Mouse (Mus musculus) lung, postnatal 0 days (tissue): Measurements from ENCODE around the gene Inafm2. TPM values are rescaled to one million over a fixed set of nuclear protein-coding genes. Genes with fewer than 3 reads are reported as not detected.

Source experiments
- ATAC-seq: fragments of 200-750 bp; cut with Nextera tagmentation; 2 replicates; pipeline ENCODE4 v1.8.0; 2017; ENCODE audit warnings: moderate library complexity
- DNase-seq: peaks from one replicate; pipeline ENCODE4 v3.0.0-alpha.2; 2016; ENCODE audit warnings: low spot score
- H3K27ac ChIP-seq: fragments of 300-500 bp; sonication (generic); 2 replicates; pipeline ENCODE4 v1.5.1; 2014; ENCODE audit warnings: antibody characterized with exemption, mild to moderate bottlenecking, low read length, mixed read lengths
- H3K27me3 ChIP-seq: fragments of 300-500 bp; sonication (generic); replicated peaks from 2 replicates; pipeline ENCODE4 v1.6.1; 2014; ENCODE audit warnings: low read length, mixed read lengths; ENCODE audit not compliant: insufficient read depth
- H3K36me3 ChIP-seq: fragments of 300-500 bp; sonication (generic); 2 replicates; pipeline ENCODE4 v1.6.1; 2014; ENCODE audit warnings: low read length, mixed read lengths; ENCODE audit not compliant: insufficient read depth
- H3K4me1 ChIP-seq: fragments of 300-500 bp; sonication (generic); 2 replicates; pipeline ENCODE4 v1.6.1; 2014; ENCODE audit warnings: antibody characterized with exemption, low read depth, low read length, mixed read lengths; ENCODE audit not compliant: insufficient read depth
- H3K4me2 ChIP-seq: fragments of 300-500 bp; sonication (generic); replicated peaks from 2 replicates; pipeline ENCODE4 v1.6.1; 2014; ENCODE audit warnings: low read depth, mild to moderate bottlenecking, low read length, moderate library complexity, mixed read lengths
- H3K4me3 ChIP-seq: fragments of 300-500 bp; sonication (generic); 2 replicates; pipeline ENCODE4 v1.5.1; 2014; ENCODE audit warnings: low read depth, low read length
- H3K9ac ChIP-seq: fragments of 300-500 bp; sonication (generic); replicated peaks from 2 replicates; pipeline ENCODE4 v1.6.1; 2014; ENCODE audit warnings: low read depth, mild to moderate bottlenecking
- H3K9me3 ChIP-seq: fragments of 300-500 bp; sonication (generic); 2 replicates; pipeline ENCODE4 v1.6.1; 2016; ENCODE audit warnings: low read length, mixed read lengths
- CTCF ChIP-seq: IDR thresholded peaks from 2 replicates; pipeline ENCODE4 v1.5.1; 2016; ENCODE audit warnings: antibody characterized with exemption, mild to moderate bottlenecking
- EP300 ChIP-seq: IDR thresholded peaks from 2 replicates; pipeline ENCODE4 v1.6.1; 2016; ENCODE audit warnings: antibody characterized with exemption, mild to moderate bottlenecking, control low read depth
- WGBS: fragments of 180-500 bp; shearing (Covaris S2); extraction: QIAGEN DNeasy Blood & Tissue Kit; methylation state at CpG from one replicate; pipeline ENCODE4 v1.1.7; 2014; 5-methylcytosine and 5-hydroxymethylcytosine counted together
- polyA plus RNA-seq: library from polyadenylated mRNA; unstranded; fragments of >200 nt; fragmentation: Nextera tagmentation; extraction: Ambion mirVana; gene quantifications from 2 replicates; pipeline ENCODE4 v1.2.1, GENCODE M21; 2015

The Inafm2 gene
- polyA plus RNA-seq, 1 experiment from 2014 or later: 34.5 TPM

DNA sequence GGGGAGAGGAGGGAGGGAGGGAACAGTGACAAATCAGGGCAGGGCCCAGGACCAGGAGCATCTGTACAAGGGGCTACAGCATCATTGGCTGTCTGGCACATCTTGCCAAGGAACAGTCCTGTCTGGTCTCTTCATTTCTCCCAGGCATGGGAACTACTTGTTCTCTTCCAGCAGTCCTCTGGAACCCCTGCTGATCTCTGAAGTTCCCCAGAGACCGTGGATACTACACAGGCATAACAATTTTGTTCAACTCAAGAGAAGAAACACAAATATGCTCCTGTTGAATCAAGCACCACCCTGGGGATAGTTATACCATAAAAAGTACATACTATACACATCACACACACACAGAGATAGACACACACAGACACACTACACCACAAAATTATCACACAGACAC lies 35.6 kb downstream of the Inafm2 start:
- no peak for TF ChIP-seq EP300
- TF ChIP-seq CTCF: no peak
- no peaks in the 10 kb centered on the region for H3K27me3 ChIP-seq
- no peak overlapping the region for H3K27ac ChIP-seq
- no peaks in the 10 kb centered on the region for H3K9me3 ChIP-seq
- no peak overlapping the region for H3K9ac ChIP-seq
- ATAC-seq (no peak), DNase-seq (no peak)
- no peak overlapping the region for H3K4me2 ChIP-seq
- no peak overlapping the region for H3K4me3 ChIP-seq
- 26% methylated on average over 1 of the region's 1 CpGs for WGBS
- H3K36me3 ChIP-seq: no peaks in the 10 kb centered on the region
- H3K4me1 ChIP-seq: peaks cover 10% of the 10 kb centered on the region; the same call in 1 of the 2 replicates

GRCm38 (mm10) chr2:118782303-118782702 lies 36.7 kb downstream of the Inafm2 start:
- peak overlapping the region; percentile 43; the same call in 1 of the 2 replicates for H3K27ac ChIP-seq
- no peak overlapping the region for H3K4me3 ChIP-seq
- H3K36me3 ChIP-seq: no peaks in the 10 kb centered on the region
- TF ChIP-seq CTCF (no peak), EP300 (peak; percentile 95)
- no peaks in the 10 kb centered on the region for H3K27me3 ChIP-seq
- DNase-seq: peak; percentile 62
- peak; percentile 71 for ATAC-seq
- H3K4me1 ChIP-seq: peaks cover 6% of the 10 kb centered on the region; the same call in 1 of the 2 replicates
- no peak overlapping the region for H3K9ac ChIP-seq
- H3K4me2 ChIP-seq: no peak overlapping the region
- WGBS: 37% methylated on average over 4 of the region's 4 CpGs
- H3K9me3 ChIP-seq: no peaks in the 10 kb centered on the region

DNA sequence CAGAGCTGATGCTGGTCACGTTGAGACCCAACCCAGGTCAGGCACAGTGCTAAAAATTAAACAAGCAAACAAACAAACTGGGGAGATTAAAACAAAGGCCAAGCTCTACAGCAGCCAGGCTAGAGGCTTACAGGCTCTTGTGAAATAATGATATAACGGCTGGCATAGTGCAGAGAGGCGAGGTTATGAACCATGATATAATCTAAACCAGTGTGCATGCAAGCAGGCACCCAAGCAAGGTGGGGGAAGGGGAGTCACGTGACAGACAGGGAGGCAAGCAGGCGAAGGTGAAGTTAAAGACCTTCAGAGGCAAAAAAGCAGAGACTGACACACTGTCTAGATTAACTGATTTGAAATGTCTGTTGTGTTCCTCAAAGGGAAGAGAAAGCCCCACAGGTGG lies 37.5 kb downstream of the Inafm2 start:
- WGBS: 40% methylated on average over 5 of the region's 5 CpGs
- TF ChIP-seq CTCF (no peak), EP300 (no peak)
- peaks cover 6% of the 10 kb centered on the region; the same call in 1 of the 2 replicates for H3K4me1 ChIP-seq
- H3K9me3 ChIP-seq: no peaks in the 10 kb centered on the region
- no peak overlapping the region for H3K4me2 ChIP-seq
- H3K27me3 ChIP-seq: no peaks in the 10 kb centered on the region
- no peak overlapping the region for H3K27ac ChIP-seq
- H3K9ac ChIP-seq: no peak overlapping the region
- DNase-seq (no peak), ATAC-seq (no peak)
- H3K36me3 ChIP-seq: no peaks in the 10 kb centered on the region
- no peak overlapping the region for H3K4me3 ChIP-seq

- H3K36me3 ChIP-seq: no peaks in the 10 kb centered on the region
- no peaks in the 10 kb centered on the region for H3K9me3 ChIP-seq
- TF ChIP-seq CTCF (no peak), EP300 (no peak)
- no peaks in the 10 kb centered on the region for H3K27me3 ChIP-seq
- DNase-seq: no peak
- no peak for ATAC-seq
- H3K27ac ChIP-seq: no peak overlapping the region
- H3K4me3 ChIP-seq: no peak overlapping the region
- 86% methylated on average over 7 of the region's 7 CpGs for WGBS
- H3K9ac ChIP-seq: no peak overlapping the region
- H3K4me1 ChIP-seq: peaks cover 6% of the 10 kb centered on the region; the same call in 1 of the 2 replicates
- H3K4me2 ChIP-seq: no peak overlapping the region
Observed at GRCm38 (mm10) chr2:118783663-118784062, 38.1 kb downstream of the Inafm2 start.

DNA sequence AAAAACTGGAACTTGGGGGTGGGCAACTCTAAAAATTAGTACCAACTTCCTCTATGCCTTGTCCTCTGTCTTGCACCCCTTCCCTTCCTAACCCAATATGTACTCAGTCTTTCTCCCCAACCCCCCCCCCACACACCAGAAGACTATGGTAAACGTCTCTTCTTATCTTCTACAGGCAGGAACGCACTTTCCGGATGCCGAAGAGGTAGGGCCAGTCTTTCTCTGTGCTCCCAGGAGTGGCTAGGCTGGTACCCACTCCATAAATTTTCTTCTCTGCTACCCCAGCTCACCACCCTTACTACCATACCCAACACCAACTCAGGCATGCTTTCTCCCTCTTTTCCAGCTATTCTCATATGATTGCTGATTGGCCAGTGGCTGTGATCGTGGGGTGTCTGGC lies 41.0 kb downstream of the Inafm2 start:
- H3K9me3 ChIP-seq: no peaks in the 10 kb centered on the region
- ATAC-seq: no peak
- H3K27ac ChIP-seq: no peak overlapping the region
- 57% methylated on average over 5 of the region's 5 CpGs for WGBS
- no peaks in the 10 kb centered on the region for H3K36me3 ChIP-seq
- no peak for DNase-seq
- no peak overlapping the region for H3K9ac ChIP-seq
- no peak overlapping the region for H3K4me3 ChIP-seq
- H3K4me1 ChIP-seq: peaks cover 8% of the 10 kb centered on the region; the same call in 1 of the 2 replicates
- TF ChIP-seq EP300 (no peak), CTCF (no peak)
- H3K4me2 ChIP-seq: no peak overlapping the region
- H3K27me3 ChIP-seq: no peaks in the 10 kb centered on the region

DNA sequence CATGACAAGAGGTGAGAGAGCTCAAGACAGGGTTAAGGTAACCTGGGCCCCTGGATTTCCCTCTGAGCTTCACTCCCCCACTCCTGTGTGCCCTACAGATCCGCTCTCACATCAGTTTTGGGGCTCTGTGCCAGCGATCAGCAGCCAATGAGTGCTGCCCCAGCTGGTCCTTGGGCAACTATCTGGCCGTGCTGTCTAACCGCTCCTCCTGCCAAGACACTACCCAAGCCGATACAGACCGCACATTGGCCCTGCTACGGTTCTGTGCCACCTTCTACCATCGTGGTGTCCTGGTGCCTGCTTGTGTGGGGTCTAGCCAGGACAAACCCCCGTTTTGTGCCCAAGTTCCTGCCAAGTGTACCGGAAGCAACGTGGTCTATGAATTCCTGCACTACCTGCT lies 43.9 kb downstream of the Inafm2 start:
- no peaks in the 10 kb centered on the region for H3K9me3 ChIP-seq
- TF ChIP-seq EP300: no peak
- TF ChIP-seq CTCF: no peak
- H3K9ac ChIP-seq: no peak overlapping the region
- no peak for DNase-seq
- no peak for ATAC-seq
- no peak overlapping the region for H3K27ac ChIP-seq
- no peak overlapping the region for H3K4me3 ChIP-seq
- 86% methylated on average over 11 of the region's 11 CpGs for WGBS
- peaks cover 8% of the 10 kb centered on the region; the same call in 1 of the 2 replicates for H3K4me1 ChIP-seq
- no peaks in the 10 kb centered on the region for H3K36me3 ChIP-seq
- H3K27me3 ChIP-seq: no peaks in the 10 kb centered on the region
- no peak overlapping the region for H3K4me2 ChIP-seq

DNA sequence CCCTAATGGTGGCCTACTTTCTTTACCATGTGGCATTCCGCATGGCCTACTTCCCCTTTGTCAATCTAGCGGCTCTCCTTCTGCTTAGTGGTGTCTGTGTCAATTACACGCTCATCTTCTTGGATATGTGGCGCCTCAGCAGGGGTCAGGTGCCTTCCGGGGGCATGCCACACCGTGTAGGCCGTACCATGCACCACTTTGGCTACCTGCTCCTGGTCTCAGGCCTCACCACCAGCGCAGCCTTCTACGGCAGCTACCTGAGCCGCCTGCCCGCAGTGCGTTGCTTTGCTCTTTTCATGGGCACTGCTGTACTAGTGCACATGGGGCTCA lies 44.6 kb downstream of the Inafm2 start:
- Histone ChIP-seq H3K9me3 (no peaks in the 10 kb centered on the region), H3K4me2 (peak overlapping the region; percentile 45), H3K27ac (no peak overlapping the region), H3K4me3 (no peak overlapping the region), H3K4me1 (peaks cover 8% of the 10 kb centered on the region; the same call in 1 of the 2 replicates), H3K36me3 (no peaks in the 10 kb centered on the region), H3K9ac (no peak overlapping the region), H3K27me3 (no peaks in the 10 kb centered on the region)
- no peak for DNase-seq
- WGBS: 61% methylated on average over 12 of the region's 12 CpGs
- no peak for TF ChIP-seq EP300
- no peak for TF ChIP-seq CTCF
- ATAC-seq: no peak
